Mouse (Mus musculus): ENCODE data around the gene Fastk. TPM values are rescaled to one million over a fixed set of nuclear protein-coding genes. Genes with fewer than 3 reads are reported as not detected.
"Not testable (repeated sequence)": the region's sequence is repeated elsewhere in the genome, so short reads cannot be mapped to it uniquely, and the experiment has no call there.

Gene Fastk
- polyA plus RNA-seq, 1 experiment: 148 TPM

DNA sequence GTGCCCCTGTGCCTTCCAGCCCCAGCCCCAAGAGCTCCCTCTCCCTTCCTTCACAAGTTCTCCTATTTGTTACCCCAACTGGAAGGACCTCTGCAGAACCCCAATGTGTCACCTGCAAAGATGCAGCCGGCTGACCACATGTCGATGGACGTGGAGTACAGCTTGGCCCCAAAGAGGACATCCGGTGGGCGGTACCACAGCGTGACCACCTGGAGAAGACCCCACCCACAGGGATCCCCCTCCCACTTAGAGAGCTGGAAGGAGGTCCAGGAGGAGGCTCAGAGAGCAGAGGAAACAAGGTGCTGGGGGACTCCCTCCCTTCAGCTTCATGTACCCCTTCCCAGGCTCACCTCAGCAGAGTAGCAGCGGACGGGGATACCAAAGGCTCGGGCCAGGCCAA is 24.7 kb downstream of the Fastk start:
- no peak overlapping the region for H3K27ac ChIP-seq (replicated peaks; ENCODE audit: low read depth, low read length)
- H3K4me3 ChIP-seq (ENCODE audit: insufficient read depth, low read depth, low read length): no peak overlapping the region
- H3K4me1 ChIP-seq (ENCODE audit: control insufficient read depth, insufficient read depth, insufficient read length, low read length): no peaks in the 10 kb centered on the region; the same call in 1 of the 2 replicates

DNA sequence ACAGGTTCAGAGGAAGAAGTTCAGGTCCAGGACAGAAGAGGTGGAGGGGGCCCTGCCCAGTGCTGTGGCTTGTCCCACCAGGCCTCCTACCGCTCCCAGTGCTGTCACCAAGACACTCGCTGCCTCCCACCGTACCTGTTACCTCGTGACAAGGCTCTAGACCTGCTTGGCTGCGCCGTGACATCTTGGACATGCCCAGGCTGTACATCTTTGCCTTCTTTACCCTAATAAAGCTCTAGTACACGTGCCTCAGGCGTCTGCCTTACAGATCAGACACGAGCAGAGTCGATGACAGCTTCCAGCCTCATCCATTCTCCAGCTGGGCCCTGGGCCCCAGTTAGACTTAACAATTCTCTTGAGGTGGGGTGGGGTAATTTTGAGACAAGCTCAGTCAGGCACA is 27.5 kb downstream of the Fastk start:
- peaks cover 2% of the 10 kb centered on the region; the same call in 1 of the 2 replicates for H3K4me1 ChIP-seq (ENCODE audit: control insufficient read depth, insufficient read depth, insufficient read length, low read length)
- no peak overlapping the region for H3K4me3 ChIP-seq (ENCODE audit: insufficient read depth, low read depth, low read length)
- H3K27ac ChIP-seq (replicated peaks; ENCODE audit: low read depth, low read length): no peak overlapping the region

DNA sequence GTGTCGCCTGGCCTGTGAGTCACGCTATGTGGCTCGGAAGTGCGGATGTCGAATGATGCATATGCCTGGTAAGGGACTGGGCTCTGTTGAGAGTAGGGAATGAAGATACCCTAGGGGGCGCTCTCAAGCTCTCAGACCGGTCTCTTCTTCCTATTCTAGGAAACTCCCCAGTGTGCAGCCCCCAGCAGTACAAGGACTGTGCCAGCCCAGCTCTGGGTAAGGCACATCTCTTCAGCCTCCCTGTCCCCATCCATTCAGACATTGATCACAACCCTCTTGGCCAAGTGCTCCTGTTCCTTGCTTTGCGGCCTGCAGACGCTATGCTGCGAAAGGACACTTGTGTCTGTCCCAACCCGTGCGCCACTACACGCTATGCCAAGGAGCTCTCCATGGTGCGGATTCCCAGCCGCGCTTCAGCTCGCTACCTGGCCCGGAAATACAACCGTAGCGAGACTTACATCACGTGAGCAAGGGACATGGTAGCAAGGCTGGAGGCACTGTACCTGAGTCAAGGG is 28.8 kb downstream of the Fastk start:
- Histone ChIP-seq H3K27ac (replicated peaks; ENCODE audit: low read depth, low read length) (no peak overlapping the region), H3K4me3 (ENCODE audit: insufficient read depth, low read depth, low read length) (no peak overlapping the region), H3K4me1 (ENCODE audit: control insufficient read depth, insufficient read depth, insufficient read length, low read length) (peaks cover 2% of the 10 kb centered on the region; the same call in 1 of the 2 replicates)

DNA sequence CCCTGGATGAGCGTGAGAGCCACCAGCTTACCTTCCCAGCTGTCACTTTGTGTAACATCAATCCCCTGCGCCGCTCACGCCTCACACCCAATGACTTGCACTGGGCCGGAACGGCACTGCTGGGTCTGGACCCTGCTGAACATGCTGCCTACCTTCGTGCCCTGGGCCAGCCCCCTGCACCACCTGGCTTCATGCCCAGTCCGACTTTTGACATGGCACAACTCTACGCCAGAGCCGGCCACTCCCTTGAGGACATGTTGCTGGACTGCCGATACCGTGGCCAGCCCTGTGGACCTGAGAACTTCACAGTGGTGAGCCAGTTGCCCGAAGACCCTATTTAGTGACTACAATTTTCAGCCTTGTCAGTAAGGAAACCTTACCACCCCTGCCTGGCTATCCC is 31.1 kb downstream of the Fastk start:
- Histone ChIP-seq H3K27ac (replicated peaks; ENCODE audit: low read depth, low read length) (no peak overlapping the region), H3K4me3 (ENCODE audit: insufficient read depth, low read depth, low read length) (no peak overlapping the region), H3K4me1 (ENCODE audit: control insufficient read depth, insufficient read depth, insufficient read length, low read length) (peaks cover 2% of the 10 kb centered on the region; the same call in 1 of the 2 replicates)

DNA sequence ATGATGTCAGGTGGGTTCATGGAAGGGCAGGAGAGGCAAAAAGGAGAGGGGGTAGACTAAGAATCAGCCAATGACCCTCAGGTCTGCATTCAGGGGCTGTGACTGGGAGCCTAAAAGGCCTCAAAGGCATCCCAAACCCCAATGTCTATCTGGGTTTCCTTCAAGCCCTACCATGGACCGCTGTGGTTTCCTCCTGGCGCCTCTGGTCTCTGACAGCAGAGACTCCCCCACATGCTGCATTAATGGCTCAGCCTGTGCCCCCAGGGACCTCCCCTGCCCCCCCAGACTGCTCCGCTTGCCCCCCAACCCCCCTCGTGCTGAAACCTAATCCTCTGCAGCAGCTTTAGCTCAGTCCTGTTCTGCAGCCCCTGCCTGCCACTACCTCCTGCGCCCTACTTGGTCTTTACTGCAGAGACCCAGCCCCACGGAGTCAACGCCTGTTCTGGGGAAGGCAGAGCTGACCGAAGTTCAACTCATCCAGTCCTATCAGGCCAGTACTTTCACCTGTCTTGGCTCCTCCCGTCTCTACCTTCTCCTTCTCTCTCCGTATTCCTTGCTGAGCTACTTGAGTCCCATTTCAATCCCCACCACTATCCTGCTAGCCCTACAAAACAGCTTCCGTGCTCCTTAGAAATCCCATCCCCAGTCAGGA is 31.9 kb downstream of the Fastk start, which contains the start of gene Asic3:
Gene Asic3 (plus strand): TSS at position 351 of the 652 bp plus-strand sequence.
- no peak within 1 kb of the TSS for H3K4me3 ChIP-seq (ENCODE audit: insufficient read depth, low read depth, low read length)
- H3K4me1 ChIP-seq (ENCODE audit: control insufficient read depth, insufficient read depth, insufficient read length, low read length): peaks cover 2% of the 10 kb centered on the region; the same call in 1 of the 2 replicates
- H3K27ac ChIP-seq (replicated peaks; ENCODE audit: low read depth, low read length): no peak within 1 kb of the TSS

DNA sequence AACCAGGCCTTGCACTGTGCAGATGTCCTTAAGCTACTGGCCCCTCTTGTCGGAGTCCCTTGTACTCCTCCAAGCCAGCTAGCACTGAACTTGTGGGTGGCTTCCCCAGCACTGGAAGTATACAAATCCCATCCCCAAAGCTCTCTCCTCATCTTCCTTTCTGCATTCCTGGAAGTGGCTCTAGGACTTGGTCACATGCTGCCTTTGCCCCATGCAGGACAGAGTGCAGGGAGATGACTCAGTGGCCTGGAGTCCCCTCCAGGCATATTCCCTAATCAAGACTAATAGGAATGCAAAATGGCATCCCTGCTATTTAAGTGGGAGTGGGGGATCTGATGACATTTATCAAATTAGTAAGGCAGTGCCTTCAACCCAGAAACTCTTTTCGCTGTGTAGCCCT is 33.0 kb downstream of the Fastk start:
- Histone ChIP-seq H3K4me3 (ENCODE audit: insufficient read depth, low read depth, low read length) (no peak overlapping the region), H3K4me1 (ENCODE audit: control insufficient read depth, insufficient read depth, insufficient read length, low read length) (peaks cover 2% of the 10 kb centered on the region; the same call in 1 of the 2 replicates), H3K27ac (replicated peaks; ENCODE audit: low read depth, low read length) (no peak overlapping the region)

DNA sequence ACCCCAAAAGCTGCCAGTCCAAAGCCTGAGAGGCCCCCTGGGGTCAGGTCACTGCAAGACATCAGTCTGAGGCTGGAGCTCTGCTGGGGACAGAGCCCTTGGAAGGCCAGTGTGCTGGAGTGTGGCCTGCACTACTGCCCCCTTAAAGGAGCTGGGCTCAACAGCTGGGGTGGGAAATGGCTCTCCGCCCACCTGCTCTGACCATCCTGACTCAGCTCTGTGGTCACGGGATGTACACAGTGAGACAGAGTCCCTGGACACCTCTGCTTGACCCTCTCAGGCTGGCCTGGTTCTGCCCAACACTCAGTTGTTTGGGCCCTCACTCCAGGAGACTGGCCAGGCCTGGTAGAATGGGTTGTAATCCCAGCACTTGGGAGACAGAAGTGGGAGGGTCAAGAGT is 35.6 kb downstream of the Fastk start:
- H3K27ac ChIP-seq (replicated peaks; ENCODE audit: low read depth, low read length): no peak overlapping the region
- no peak overlapping the region for H3K4me3 ChIP-seq (ENCODE audit: insufficient read depth, low read depth, low read length)
- peaks cover 2% of the 10 kb centered on the region; the same call in 1 of the 2 replicates for H3K4me1 ChIP-seq (ENCODE audit: control insufficient read depth, insufficient read depth, insufficient read length, low read length)

DNA sequence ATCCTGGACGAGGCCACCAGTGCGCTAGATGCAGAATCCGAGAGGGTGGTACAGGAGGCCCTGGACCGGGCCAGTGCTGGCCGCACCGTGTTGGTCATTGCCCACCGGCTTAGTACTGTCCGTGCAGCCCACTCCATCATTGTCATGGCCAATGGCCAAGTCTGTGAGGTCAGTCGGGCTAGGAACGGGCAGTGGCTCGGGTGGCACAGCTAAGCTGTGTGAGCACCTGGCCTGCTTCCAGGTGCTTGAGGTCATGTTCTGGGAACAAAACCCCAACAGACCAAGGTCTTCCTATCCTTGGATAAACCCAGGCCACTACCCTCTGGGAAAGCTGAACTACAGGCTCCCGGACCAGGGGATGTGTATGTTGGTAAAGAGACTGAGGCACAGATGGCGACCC is 36.4 kb downstream of the Fastk start:
- Histone ChIP-seq H3K27ac (replicated peaks; ENCODE audit: low read depth, low read length) (no peak overlapping the region), H3K4me1 (ENCODE audit: control insufficient read depth, insufficient read depth, insufficient read length, low read length) (no peaks in the 10 kb centered on the region; the same call in 1 of the 2 replicates), H3K4me3 (ENCODE audit: insufficient read depth, low read depth, low read length) (no peak overlapping the region)

DNA sequence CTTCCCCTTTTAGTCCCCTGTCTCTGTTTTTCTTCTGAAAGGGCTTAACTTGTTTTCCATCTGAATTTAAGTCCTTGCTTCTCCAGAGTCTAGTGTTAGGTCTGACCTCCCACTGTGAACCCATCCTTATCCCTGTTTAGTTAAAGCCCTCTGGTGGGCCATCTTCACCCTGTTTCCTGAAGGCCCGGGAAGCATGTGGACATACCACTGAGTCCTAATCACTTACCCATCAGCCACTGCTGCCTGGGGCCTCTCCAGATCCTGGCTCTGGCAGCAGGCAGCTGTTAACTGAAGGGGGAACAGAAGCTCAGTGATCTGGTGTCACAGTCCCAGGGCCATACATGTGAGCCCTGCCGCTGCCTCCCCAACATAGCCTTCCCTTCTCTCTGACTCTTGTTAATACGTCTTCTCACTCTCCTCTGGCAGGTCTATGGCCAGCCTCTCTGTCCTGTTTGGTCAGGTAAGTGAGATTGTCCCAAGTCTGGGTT is 39.7 kb downstream of the Fastk start:
- no peak overlapping the region for H3K4me3 ChIP-seq (ENCODE audit: insufficient read depth, low read depth, low read length)
- no peak overlapping the region for H3K27ac ChIP-seq (replicated peaks; ENCODE audit: low read depth, low read length)
- no peaks in the 10 kb centered on the region; the same call in 1 of the 2 replicates for H3K4me1 ChIP-seq (ENCODE audit: control insufficient read depth, insufficient read depth, insufficient read length, low read length)

DNA sequence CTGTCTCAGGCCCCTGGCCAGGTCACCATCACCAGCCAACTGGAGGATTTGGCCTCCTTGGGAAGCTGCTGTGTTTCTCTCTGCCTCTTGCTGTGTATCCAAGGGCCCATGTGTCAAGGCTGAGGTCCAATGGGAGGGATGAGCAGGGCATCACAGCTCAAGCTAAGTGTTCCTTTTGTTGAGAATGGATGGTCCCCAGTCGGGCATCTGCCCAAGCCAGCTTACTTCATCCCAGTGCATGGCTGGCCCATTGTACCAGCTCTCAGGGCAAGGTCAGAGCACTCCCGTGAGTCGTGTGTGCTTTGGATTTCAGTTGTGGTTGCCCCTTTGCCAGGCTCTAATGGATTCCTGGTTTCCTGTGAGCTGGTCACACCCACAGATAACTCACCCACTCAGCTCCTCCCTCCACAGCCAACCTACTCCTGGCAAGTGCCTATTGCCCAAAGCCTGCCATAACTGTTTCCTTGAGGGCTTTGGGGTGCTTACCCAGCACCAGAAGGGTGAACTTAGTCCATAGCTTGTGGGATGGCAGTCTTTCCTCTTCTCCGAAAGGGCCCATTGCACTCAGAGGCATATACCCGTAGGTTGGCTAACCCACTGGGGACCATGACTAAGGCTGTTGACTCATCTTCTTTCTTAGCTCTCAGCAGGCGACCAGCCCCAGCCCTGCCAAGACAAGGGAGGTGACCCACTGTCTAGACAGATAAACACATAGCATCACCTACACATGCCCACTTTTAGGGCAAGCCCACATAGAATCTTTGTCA is 40.3 kb downstream of the Fastk start:
- no peaks in the 10 kb centered on the region; the same call in 1 of the 2 replicates for H3K4me1 ChIP-seq (ENCODE audit: control insufficient read depth, insufficient read depth, insufficient read length, low read length)
- no peak overlapping the region for H3K27ac ChIP-seq (replicated peaks; ENCODE audit: low read depth, low read length)
- no peak overlapping the region for H3K4me3 ChIP-seq (ENCODE audit: insufficient read depth, low read depth, low read length)

DNA sequence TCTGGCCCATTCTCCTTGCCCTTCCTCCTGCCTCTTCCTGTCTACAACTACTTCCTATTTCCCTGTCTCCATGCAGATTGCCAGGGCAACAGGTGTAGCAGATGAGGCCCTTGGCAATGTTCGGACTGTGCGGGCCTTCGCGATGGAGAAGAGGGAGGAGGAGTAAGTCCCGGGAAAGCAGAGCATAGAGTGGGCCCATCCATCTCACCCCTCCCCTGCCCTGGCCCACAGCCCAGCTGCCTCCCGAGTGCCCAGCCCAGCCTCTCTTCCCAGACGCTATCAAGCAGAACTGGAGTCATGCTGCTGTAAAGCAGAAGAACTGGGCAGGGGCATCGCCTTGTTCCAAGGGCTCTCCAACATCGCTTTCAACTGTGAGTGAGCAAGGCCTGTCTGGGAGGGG is 43.1 kb downstream of the Fastk start:
- no peak overlapping the region for H3K27ac ChIP-seq (replicated peaks; ENCODE audit: low read depth, low read length)
- no peaks in the 10 kb centered on the region for H3K4me1 ChIP-seq (ENCODE audit: control insufficient read depth, insufficient read depth, insufficient read length, low read length)
- H3K4me3 ChIP-seq (ENCODE audit: insufficient read depth, low read depth, low read length): no peak overlapping the region

DNA sequence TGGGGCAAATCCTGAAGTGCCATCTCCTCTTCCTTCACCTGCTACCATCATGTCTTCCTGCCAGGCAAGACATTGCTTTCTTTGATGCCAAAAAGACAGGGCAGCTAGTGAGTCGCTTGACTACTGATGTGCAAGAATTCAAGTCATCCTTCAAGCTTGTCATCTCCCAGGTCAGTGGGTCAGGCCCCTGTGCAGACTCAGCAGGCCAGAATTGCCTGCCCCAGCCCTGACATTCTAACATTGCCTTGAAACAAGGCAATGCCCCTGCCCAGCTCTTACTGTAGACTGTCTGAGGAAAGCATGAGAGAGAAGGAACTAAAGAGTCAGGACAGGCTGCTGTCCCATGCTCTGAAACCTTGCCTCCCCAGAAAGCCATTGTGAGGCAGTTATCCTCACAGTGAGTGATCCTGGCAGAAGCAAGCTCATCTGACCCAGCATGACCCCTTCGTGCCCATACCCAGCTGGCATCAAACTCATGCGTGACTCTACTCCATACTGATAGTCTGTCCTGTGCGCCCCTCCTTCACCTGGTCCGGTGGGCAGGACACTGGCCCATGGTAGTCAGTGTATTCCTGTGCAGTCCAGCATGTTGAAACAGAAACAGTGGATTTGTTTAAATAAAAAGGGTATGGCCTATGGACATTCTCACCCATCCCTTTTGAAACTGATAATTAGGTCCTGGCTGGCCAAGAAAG is 44.0 kb downstream of the Fastk start:
- Histone ChIP-seq H3K27ac (replicated peaks; ENCODE audit: low read depth, low read length) (no peak overlapping the region), H3K4me1 (ENCODE audit: control insufficient read depth, insufficient read depth, insufficient read length, low read length) (no peaks in the 10 kb centered on the region), H3K4me3 (ENCODE audit: insufficient read depth, low read depth, low read length) (no peak overlapping the region)

DNA sequence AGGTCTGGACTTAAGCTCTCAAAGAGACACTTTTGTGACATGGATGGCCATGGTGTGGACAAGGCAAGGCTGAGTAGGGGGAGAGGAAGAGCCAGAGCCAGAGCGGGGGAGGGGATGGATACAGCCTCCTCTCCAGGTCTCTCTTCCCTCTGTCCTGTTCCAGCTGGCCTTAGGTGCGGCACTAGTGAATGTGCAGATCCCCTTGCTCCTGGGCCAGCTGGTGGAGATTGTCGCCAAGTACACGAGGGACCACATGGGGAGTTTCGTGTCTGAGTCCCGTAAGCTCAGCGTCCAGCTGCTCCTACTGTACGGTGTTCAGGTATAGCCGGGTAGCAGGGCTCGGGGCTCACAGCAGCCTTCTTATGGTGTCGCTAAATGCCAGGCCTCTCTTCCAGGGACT is 44.7 kb downstream of the Fastk start:
- H3K4me3 ChIP-seq (ENCODE audit: insufficient read depth, low read depth, low read length): no peak overlapping the region
- H3K4me1 ChIP-seq (ENCODE audit: control insufficient read depth, insufficient read depth, insufficient read length, low read length): no peaks in the 10 kb centered on the region
- H3K27ac ChIP-seq (replicated peaks; ENCODE audit: low read depth, low read length): no peak overlapping the region

DNA sequence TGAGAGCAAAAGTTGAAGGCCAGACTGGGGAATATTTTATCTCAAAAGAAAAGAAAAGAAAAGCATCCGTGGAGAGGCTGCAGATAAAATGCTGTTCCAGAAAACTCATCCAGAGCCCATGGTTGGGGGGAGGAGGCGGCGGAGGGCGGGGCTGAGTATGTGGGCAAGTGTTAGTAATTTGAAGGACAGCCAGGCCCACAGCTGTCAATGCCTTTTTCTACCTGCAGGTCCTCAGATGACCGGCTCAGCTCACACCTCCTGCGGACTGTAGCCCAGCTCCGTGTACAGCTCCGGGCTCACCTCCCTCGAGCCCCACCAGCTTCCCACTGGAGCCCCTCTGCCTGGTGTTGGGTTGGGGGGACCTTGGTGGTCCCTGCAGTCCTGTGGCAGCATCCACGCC is 45.4 kb downstream of the Fastk start:
- Histone ChIP-seq H3K4me1 (ENCODE audit: control insufficient read depth, insufficient read depth, insufficient read length, low read length) (no peaks in the 10 kb centered on the region), H3K27ac (replicated peaks; ENCODE audit: low read depth, low read length) (no peak overlapping the region), H3K4me3 (ENCODE audit: insufficient read depth, low read depth, low read length) (no peak overlapping the region)

DNA sequence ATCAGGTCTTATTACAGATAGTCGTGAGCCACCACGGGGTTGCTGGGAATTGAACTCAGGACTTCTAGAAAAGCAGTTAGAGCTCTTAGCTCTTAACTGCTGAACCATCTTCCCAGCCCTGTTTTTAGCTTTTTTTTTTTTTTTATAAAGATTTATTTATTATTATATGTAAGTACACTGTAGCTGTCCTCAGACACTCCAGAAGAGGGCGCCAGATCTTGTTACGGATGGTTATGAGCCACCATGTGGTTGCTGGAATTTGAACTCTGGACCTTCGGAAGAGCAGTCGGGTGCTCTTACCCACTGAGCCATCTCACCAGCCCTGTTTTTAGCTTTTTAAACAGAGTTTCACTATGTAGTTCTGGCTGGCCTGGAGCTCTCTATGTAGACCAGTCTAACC is 48.8 kb downstream of the Fastk start:
- H3K27ac ChIP-seq (replicated peaks; ENCODE audit: low read depth, low read length); H3K4me3 ChIP-seq (ENCODE audit: insufficient read depth, low read depth, low read length): not testable (repeated sequence)

More for the DNA sequence above, 48.8 kb downstream of the Fastk start:
- not testable (repeated sequence) for H3K4me1 ChIP-seq (ENCODE audit: control insufficient read depth, insufficient read depth, insufficient read length, low read length)

Measured in brown adipose tissue, adult 24 weeks (tissue).